Mouse (Mus musculus) heart, postnatal 0 days (tissue): ENCODE measurements around the gene Lrrc42. TPM values are rescaled to one million over a fixed set of nuclear protein-coding genes. Genes with fewer than 3 reads are reported as not detected.

Source experiments
- ATAC-seq: fragments of 200-750 bp; cut with Nextera tagmentation; 2 replicates; pipeline ENCODE4 v1.8.0; 2017; ENCODE audit warnings: low read depth, moderate number of reproducible peaks, moderate library complexity; ENCODE audit not compliant: insufficient read depth
- DNase-seq: peaks from one replicate; pipeline ENCODE4 v3.0.0-alpha.2; 2016; ENCODE audit warnings: low spot score
- H3K27ac ChIP-seq: fragments of 300-500 bp; sonication (generic); 2 replicates; pipeline ENCODE4 v1.5.1; 2014; ENCODE audit warnings: low read depth, mild to moderate bottlenecking
- H3K27me3 ChIP-seq: fragments of 300-500 bp; sonication (generic); 2 replicates; pipeline ENCODE4 v1.6.1; 2014; ENCODE audit warnings: low read length, mixed read lengths; ENCODE audit not compliant: control insufficient read depth, insufficient read depth
- H3K36me3 ChIP-seq: fragments of 300-500 bp; sonication (generic); replicated peaks from 2 replicates; pipeline ENCODE4 v1.6.1; 2014; ENCODE audit warnings: low read length, mixed read lengths; ENCODE audit not compliant: control insufficient read depth, insufficient read depth
- H3K4me1 ChIP-seq: fragments of 300-500 bp; sonication (generic); 2 replicates; pipeline ENCODE4 v1.6.1; 2014; ENCODE audit warnings: antibody characterized with exemption; ENCODE audit not compliant: control insufficient read depth, insufficient read depth
- H3K4me2 ChIP-seq: fragments of 300-500 bp; sonication (generic); 2 replicates; pipeline ENCODE4 v1.6.1; 2014; ENCODE audit warnings: low read depth, mild to moderate bottlenecking, low read length, moderate library complexity
- H3K4me3 ChIP-seq: fragments of 300-500 bp; sonication (generic); 2 replicates; pipeline ENCODE4 v1.5.1; 2014; ENCODE audit warnings: low read depth, low read length
- H3K9ac ChIP-seq: fragments of 300-500 bp; sonication (generic); replicated peaks from 2 replicates; pipeline ENCODE4 v1.6.1; 2014; ENCODE audit warnings: low read depth, low read length, mixed read lengths
- H3K9me3 ChIP-seq: fragments of 300-500 bp; sonication (generic); replicated peaks from 2 replicates; pipeline ENCODE4 v1.6.1; 2016; ENCODE audit warnings: low read length; ENCODE audit not compliant: control insufficient read depth
- CTCF ChIP-seq: IDR thresholded peaks from 2 replicates; pipeline ENCODE4 v1.5.1; 2016; ENCODE audit warnings: antibody characterized with exemption, control low read depth, low read depth
- EP300 ChIP-seq: IDR thresholded peaks from 2 replicates; pipeline ENCODE4 v1.6.1; 2016; ENCODE audit warnings: antibody characterized with exemption, low read depth
- WGBS: fragments of 180-500 bp; shearing (Covaris S2); extraction: QIAGEN DNeasy Blood & Tissue Kit; methylation state at CpG from one replicate; pipeline ENCODE4 v1.1.7; 2014; 5-methylcytosine and 5-hydroxymethylcytosine counted together
- polyA plus RNA-seq: library from polyadenylated mRNA; unstranded; fragments of >200 nt; fragmentation: Nextera tagmentation; extraction: Ambion mirVana; gene quantifications from 2 replicates; pipeline ENCODE4 v1.2.1, GENCODE M21; 2015
- total RNA-seq: library from RNA; depleted of rRNA; stranded (reverse); fragments of >200 nt; gene quantifications from 2 replicates; pipeline ENCODE4 v1.2.3, GENCODE M21; 2014; ENCODE audit warnings: low replicate concordance

Gene Lrrc42
- total and polyA plus RNA-seq, 2 experiments from 2014 or later, result 0.53 to 22.6 TPM

- H3K4me1 ChIP-seq, result peaks cover 33% of the 10 kb centered on the region
- H3K9ac ChIP-seq, result no peak overlapping the region
- ATAC-seq (no peak), DNase-seq (no peak)
- H3K9me3 ChIP-seq, result no peaks in the 10 kb centered on the region
- H3K27ac ChIP-seq, result no peak overlapping the region
- no peaks in the 10 kb centered on the region for H3K27me3 ChIP-seq
- no peak overlapping the region for H3K4me3 ChIP-seq
- no peak overlapping the region for H3K4me2 ChIP-seq
- H3K36me3 ChIP-seq, result peaks cover 2% of the 10 kb centered on the region; the same call in 1 of the 2 replicates
- TF ChIP-seq EP300 (no peak), CTCF (no peak)
- WGBS, result 79% methylated on average over 3 of the region's 3 CpGs
These were observed 5.3 kb downstream of the Lrrc42 start for GRCm38 (mm10) chr4:107248061-107248460.

GRCm38 (mm10) chr4:107247110-107247509 is 6.2 kb downstream of the Lrrc42 start:
- WGBS, result 66% methylated on average over 9 of the region's 9 CpGs
- Histone ChIP-seq H3K9me3 (no peaks in the 10 kb centered on the region), H3K27ac (peak overlapping the region; percentile 36; the same call in 1 of the 2 replicates), H3K4me3 (no peak overlapping the region), H3K9ac (0 out of 2 replicates have a peak overlapping the region, but pooled peaks have one; percentile 14), H3K4me2 (no peak overlapping the region), H3K4me1 (peaks cover 28% of the 10 kb centered on the region; the same call in 1 of the 2 replicates), H3K27me3 (no peaks in the 10 kb centered on the region), H3K36me3 (peaks cover 5% of the 10 kb centered on the region; the same call in 1 of the 2 replicates)
- TF ChIP-seq EP300, result no peak
- TF ChIP-seq CTCF, result no peak
- DNase-seq, result no peak
- no peak for ATAC-seq

- Histone ChIP-seq H3K27me3 (no peaks in the 10 kb centered on the region), H3K36me3 (peaks cover 12% of the 10 kb centered on the region), H3K4me3 (no peak overlapping the region), H3K4me1 (peaks cover 28% of the 10 kb centered on the region; the same call in 1 of the 2 replicates), H3K9me3 (no peaks in the 10 kb centered on the region), H3K4me2 (no peak overlapping the region), H3K9ac (no peak overlapping the region), H3K27ac (peak overlapping the region; percentile 34; the same call in 1 of the 2 replicates)
- TF ChIP-seq EP300 (no peak), CTCF (no peak)
- ATAC-seq (no peak), DNase-seq (peak; percentile 39)
- WGBS, result 40% methylated on average over 1 of the region's 1 CpGs
These were observed 7.3 kb downstream of the Lrrc42 start for GRCm38 (mm10) chr4:107246040-107246439.

- ATAC-seq (no peak), DNase-seq (peak; percentile 41)
- Histone ChIP-seq H3K27me3 (no peaks in the 10 kb centered on the region), H3K9ac (no peak overlapping the region), H3K27ac (peak overlapping the region; percentile 25; the same call in 1 of the 2 replicates), H3K4me3 (no peak overlapping the region), H3K4me2 (no peak overlapping the region), H3K36me3 (peaks cover 17% of the 10 kb centered on the region), H3K9me3 (no peaks in the 10 kb centered on the region), H3K4me1 (peaks cover 27% of the 10 kb centered on the region; the same call in 1 of the 2 replicates)
- TF ChIP-seq CTCF (no peak), EP300 (no peak)
- 63% methylated on average over 2 of the region's 2 CpGs for WGBS
These were observed 8.0 kb downstream of the Lrrc42 start for GRCm38 (mm10) chr4:107245368-107245767.

GRCm38 (mm10) chr4:107243365-107244333 is 9.7 kb downstream of the Lrrc42 start:
- Histone ChIP-seq H3K4me3 (no peak overlapping the region), H3K9ac (peak overlapping the region; percentile 29; the same call in 1 of the 2 replicates), H3K4me1 (peaks cover 19% of the 10 kb centered on the region; the same call in 1 of the 2 replicates), H3K27ac (no peak overlapping the region), H3K9me3 (no peaks in the 10 kb centered on the region), H3K27me3 (no peaks in the 10 kb centered on the region), H3K4me2 (no peak overlapping the region), H3K36me3 (peaks cover 33% of the 10 kb centered on the region)
- 52% methylated on average over 6 of the region's 6 CpGs for WGBS
- ATAC-seq (no peak), DNase-seq (no peak)
- TF ChIP-seq EP300 (no peak), CTCF (no peak)
